Mouse (Mus musculus) erythroblast, adult 5-6 weeks (primary cell): ENCODE data around the gene Timd2. TPM values are rescaled to one million over a fixed set of nuclear protein-coding genes. Genes with fewer than 3 reads are reported as not detected.
"Not testable (repeated sequence)": the region's sequence is repeated elsewhere in the genome, so short reads cannot be mapped to it uniquely, and the experiment has no call there.

Experiments
- ATAC-seq: replicated peaks from 2 replicates; pipeline ENCODE4 v1.8.0; 2016; ENCODE audit warnings: moderate number of reproducible peaks, mild to moderate bottlenecking, moderate TSS enrichment, inconsistent platforms; ENCODE audit not compliant: poor library complexity, low FRiP score, severe bottlenecking
- total RNA-seq, 2 experiments: library from RNA; stranded (forward) in 1 of 2; stranded (reverse) in 1 of 2; fragments of 150-400 nt in 1 of 2; fragments of 200-764, 138-1000 nt in 1 of 2; gene quantifications; 2 replicates each; pipeline versions ENCODE4 v1.2.3 to v1.2.4; 2015 to 2017; ENCODE audit warnings: low replicate concordance in 2 of 2

Gene Timd2
- total RNA-seq (2015; ENCODE audit: low replicate concordance): not detected in 2 replicates
- not detected in 2 replicates for total RNA-seq (2017; ENCODE audit: low replicate concordance)

DNA sequence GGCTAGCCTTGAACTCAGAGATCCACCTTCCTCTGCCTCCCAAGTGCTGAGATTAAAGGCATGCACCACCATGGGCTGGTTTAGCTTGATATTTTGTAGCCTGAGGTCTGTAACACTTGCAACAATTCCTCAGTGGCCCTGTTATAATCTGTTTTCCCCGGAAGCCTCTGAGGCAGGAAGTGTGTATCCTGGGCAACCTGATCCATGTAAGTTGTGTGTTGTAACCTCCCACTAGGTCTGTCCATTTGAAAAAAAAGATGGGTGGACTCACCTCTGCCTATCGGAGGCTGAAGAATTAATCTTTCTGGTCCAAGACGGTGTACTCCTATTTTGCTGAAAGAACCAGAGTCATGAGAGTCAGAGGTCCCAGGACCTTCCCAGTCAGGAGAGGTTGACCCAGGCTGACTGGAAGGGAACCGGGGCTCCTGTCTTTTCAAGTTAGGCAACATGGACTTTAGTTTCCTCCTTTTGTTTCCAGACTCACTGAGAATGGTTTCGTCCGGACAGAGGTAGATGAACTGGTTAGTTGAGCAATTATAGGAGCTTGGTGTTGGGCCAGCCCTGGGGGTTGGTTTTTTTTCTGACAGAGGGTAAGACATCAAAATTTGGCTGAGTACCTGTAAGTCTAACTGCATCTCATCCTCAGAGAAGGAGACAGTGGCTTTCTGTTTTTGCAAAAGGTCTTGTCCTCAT, at the start of gene Timd2:
Timd2 (minus strand) TSS at position 398 of the 693 bp plus-strand sequence.
- no peak for ATAC-seq

DNA sequence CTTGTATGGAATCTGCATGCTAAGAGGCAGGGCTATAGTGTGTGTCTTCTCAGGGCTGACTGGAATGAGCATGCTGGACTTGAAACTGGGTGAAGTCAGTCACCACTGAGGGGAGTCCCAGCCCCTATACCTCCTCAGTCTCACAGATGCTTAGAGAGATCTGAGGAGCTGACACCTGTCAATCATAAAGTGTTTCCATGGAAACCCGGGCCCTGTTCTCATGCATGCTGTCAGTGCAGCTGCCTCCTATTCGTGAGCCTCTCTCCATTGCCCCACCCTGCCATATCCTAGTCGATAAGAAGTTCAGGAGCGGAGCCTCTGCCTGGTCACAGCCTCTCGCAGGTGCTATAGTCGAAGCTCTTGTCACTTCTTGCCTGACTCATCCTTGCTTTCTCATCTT, 48.9 kb upstream of the Timd2 start:
- ATAC-seq: not testable (repeated sequence)

DNA sequence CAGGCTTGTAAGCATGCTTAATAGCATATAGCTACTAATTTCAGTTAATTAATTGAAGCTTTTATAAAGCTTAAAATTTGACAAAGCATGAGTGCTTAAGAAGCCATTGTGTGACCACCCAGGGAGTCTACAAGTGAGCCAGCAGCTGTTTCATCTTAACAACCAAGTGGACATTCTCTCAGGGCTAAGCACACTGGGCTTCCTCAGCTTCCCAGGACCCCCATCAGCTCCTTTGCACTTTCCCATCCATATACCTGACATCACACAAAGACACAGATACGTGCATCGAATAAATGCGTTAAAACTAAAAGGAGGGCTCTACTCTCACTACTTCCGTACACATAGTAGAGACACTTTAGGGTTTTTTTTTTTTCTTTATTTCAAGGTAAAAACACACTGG, 47.8 kb upstream of the Timd2 start:
- no peak for ATAC-seq

DNA sequence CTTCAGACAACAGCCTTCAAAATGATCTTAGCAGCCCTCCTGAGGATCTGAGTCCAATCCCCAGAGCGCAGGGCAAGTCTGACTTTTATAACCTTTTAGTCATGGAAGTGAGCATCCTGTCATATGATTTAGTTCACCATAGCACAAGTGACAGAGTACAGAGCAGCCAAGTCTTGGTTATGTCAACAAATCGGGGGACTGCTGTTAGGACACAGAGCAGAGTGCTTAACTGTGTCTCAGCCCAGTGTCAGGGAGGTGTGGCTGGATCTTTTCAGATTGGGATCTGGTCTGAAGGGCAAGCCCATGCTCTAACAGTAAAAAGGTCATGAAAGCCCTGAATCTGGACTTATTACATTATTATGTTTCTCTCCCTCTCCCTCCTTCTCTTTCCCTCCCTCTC, 46.8 kb upstream of the Timd2 start:
- no peak for ATAC-seq

DNA sequence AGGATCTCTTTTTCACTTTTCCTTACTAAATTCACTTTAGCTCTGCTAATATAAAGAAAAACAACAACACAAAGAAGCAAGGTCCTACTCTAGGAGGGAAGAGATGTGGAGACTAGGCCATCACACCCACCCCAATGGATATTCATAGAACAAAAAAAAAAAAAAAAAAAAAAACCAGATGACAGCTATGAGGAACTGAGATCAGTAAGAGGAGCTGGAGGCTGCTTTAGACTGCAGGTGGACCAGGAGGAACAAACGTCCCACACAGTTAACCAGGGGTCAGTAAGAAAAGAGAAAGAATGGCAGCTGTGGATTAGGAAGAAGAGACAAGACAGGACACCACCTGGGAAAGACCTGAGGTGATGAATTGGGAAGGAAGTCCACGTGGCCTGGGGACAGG, 41.1 kb upstream of the Timd2 start:
- no peak for ATAC-seq

DNA sequence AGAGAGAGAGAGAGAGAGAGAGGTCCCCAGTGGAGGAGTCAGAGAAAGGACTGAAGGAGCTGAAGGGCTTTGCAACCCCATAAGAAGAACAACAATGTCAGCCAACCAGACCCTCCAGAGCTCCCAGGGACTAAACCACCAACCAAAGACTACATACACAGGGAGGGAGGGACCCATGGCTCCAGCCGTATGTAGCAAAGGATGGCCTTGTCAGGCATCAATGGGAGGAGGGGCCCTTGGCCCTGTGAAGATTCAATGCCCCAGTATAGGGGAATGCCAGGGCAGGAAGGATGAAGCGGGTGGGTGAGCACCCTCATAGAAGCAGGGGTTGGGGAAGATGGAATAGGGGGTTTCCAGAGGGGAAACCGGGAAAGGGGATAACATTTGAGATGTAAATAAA, 34.9 kb upstream of the Timd2 start:
- ATAC-seq: no peak

DNA sequence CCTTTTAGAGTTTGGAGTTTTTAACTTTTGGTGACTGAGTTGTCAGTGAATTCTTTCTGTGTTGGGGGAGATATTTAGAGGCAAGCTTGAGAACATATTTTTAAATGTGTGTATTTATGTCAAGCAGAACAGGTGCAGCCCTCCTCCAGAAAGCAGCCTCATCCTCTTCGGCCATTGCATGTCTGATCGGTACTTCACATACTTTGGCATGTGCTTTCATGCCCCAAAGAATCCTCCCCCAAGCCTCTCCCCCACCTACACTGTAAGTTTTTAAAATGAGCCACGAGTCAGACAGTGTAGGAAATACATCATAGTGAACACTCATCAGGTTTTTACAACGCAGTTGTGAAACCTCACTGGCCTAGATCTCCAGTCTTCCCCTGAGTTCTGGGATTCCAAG, 34.0 kb upstream of the Timd2 start:
- ATAC-seq: no peak

DNA sequence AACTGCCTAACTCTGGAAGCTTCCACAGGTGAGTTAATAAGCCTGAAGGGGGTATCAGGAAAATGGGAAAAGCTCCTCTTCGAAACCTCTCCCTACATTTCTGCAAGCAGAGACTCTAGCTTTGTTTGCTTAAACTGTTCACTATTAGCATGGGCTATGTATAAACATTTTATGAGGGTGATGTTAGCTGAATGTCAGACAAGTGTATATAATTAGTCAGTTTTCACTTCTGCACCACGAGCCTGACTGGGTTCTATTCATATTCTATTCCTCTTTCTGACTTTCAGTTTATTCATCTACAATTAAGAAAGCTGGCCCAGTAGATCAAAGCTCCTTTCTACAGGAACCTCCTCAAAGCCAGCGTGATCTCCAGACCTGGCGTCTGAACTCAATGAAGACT, 32.6 kb upstream of the Timd2 start:
- no peak for ATAC-seq

DNA sequence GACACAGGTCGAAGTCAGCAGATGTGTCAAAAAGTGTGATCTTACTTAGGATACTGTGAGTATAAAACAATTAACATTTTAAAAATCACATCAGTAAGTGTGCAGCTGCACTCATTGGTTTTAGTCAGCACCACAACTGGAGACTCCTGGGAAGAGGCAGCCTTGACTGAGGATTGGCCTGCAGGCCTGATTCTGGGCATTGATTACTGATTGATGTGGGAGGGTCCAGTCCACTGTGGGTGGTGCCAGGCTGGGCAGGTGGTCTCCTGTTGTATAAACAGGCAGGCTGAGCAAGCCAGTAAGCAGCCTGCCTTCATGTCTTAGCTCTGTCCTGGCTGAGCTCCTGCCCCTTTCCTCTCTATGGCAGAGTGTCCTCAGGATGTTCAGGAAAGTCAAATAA, 28.2 kb upstream of the Timd2 start, which contains the start of gene Havcr1:
Havcr1 (plus strand) TSS at position 5 of the 400 bp plus-strand sequence.
- ATAC-seq: not testable (repeated sequence)

DNA sequence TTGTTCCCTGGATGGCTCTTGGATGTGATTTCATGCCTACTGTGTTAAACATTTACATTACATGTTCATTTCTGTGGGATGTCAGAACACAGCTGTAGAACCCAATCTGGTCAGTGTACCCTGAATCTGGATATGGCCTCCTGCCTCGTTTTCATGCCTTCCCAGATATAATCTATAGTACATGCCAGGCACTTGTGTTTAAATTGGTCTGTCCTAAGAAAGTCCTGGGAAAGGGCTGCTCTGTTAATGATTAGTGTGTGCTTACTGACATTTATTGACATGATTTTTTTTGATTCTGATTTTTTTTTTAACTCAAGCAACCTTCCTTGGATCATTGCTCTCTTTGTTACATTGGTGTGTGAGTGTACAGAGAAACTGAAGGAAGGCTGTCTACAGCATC, 27.8 kb upstream of the Timd2 start:
- no peak for ATAC-seq

DNA sequence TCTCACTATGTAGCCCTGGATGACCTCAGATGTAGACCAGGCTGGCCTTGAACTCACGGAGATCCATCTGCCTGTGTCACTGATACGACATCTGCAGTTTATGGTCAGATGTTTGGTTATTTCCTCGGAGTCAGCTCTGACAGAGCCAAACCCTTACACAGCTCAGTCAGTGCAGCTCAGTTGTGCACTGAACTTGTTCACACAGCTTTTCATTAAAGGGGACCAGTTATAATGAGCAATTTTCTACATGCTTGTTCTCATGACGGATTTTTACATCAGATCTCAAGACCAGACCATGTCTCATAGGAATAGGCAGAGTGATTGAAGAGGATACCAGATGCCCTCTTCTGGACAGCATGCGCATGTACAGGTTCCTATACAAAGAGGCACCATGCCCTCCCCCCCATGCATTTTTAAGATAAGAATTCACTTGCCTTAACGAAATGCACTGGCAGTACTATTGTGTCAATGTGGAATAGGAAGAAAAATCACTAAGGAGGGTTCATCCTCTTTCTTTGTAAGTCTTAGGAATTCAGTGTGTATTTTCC, 26.5 kb upstream of the Timd2 start:
- ATAC-seq: no peak

DNA sequence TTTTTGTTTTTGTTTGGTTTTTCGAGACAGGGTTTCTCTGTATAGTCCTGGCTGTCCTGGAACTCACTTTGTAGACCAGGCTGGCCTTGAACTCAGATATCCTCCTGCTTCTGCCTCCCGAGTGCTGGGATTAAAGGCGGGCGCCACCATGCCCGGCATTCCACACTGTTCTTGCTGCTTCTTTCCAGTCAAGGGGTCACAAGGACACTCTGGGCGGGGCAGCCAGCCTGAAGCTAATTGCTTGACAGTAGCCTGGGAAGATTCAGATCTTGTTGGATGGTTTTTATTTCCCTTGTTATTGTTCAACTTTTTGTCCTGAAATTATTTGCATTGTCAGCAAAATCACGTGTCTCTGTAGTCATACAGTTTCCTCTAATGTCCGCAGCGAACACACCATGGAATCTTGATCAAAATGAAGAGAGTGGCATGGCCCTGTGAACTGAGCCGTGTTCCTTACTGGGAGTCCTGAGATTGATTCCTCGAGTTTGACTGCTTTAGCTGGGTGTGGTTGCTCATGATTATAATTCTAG, 24.7 kb upstream of the Timd2 start:
- no peak for ATAC-seq

DNA sequence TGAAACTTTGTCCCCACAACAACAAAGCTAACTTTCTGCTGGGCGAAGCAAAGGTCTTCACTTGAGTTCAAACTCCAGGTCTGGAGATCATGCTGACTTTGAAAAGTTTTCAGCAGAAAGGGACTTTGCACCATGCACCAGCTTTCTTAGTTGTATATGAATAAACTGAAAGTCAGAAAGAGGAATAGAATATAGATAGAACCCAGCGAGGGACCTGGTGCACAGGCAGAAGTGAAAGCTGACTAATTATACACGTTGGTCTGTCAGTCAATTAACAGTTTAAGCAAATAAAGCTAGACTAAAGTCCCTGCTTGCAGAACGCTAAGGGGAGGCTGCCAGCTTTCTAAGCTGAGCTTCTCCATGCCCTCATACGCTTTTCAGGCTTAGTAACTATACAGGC, 8.0 kb downstream of the Timd2 start:
- no peak for ATAC-seq

DNA sequence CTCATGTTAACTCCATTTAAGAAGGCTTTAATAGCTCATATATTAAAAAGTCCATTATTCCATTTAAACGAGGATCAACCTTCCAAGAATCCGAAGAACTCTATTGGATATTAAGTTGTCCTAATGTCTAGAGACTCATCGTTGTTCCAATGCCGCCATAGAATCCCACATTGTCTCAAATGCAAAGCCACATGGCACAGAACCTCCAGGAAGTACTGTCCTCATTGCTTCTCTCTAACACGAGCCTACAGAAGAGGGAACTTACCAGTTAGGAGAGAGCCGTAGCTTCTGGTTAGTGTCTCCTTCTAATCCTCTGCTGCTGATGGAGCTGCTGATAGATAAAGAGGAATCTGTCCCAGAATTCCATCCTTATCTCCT, 8.6 kb downstream of the Timd2 start:
- no peak for ATAC-seq

DNA sequence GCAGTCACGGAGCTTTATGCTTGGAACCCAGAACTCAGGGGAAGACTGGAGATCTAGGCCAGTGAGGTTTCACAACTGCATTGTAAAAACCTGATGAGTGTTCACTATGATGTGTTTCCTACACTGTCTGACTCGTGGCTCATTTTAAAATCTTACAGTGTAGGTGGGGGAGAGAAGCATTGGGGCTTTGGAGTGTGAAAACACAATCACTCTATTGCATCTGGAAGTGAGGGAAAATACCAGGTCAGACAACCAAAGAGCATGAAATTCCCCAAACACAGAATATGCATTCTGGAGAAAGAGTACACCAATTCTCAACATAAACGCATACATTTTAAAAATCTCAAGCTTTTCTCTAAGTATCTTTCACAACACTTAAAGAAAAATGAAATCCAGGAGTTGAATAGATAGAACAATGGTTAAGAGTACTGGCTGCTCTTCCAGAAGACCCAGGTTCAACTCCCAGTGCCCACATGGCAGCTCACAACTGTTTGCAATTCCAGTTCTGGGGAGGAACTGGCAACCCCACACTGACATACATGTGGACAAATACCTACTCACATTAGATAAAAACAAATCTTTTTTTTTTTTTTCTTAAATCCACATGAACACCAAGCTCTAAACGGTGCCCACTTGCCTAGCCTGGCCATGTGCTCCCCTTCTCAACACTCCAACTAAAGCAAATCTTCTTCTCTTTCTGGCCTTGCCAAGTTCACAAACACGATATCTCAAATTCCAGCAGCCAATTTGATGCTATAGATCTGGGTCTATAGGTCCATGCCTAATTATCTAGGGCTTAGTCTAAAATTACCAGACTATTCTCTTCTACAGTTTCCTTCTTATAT, 9.2 kb downstream of the Timd2 start:
- no peak for ATAC-seq

DNA sequence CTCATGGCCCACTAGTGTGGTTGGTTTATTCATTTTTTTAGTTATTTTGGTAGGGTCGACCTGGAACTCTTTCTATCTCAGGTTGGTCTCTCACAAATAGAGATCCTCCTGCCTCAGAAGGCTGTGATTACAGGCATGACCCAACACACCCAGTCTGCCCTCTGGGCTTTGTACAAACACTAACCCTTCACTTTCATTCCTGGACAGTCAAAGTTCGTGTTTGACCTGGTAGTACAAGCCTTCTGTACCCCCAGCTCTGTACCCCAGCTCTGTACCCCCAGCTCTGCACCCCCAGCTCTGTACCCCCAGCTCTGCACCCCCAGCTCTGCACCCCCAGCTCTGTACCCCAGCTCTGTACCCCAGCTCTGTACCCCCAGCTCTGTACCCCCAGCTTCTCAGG, 11.0 kb downstream of the Timd2 start:
- not testable (repeated sequence) for ATAC-seq

DNA sequence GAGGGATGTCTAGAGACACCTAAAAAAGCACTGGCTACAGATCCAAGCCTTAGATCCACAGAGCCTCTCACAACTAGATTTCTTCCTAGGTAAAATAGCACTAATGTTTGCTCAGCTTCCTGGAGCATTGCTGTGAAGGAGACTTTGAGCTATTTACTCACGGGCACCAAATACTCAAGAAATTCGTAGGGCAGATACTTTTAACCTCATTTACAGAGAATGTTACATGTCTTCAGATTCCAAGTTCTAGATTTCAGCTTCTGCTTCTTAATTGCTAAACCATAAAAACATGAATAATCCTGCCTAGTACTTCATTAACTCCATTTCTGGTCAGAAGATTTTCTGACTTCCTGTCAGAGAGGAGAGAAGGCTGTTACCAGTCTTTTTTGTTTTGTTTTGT, 16.7 kb downstream of the Timd2 start:
- ATAC-seq: no peak

DNA sequence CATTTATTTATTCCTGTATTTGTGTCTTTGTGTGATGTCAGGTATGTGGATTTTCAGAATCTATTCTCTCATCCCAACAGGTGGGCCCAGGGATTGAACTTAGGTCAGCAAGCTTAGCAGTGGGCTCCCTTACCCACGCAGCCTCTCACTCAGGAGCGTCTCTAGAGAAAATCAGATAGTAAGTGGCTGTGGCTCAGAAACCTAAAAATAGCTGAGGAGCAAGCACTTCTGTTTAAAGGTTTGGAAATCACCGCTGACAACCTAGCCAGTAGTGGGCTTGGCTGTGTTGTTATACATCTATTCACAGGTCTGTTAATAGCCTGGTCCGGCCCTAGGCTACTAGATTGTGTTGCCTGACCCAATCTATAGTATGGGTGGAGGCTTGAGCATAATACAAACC, 23.1 kb downstream of the Timd2 start:
- no peak for ATAC-seq

DNA sequence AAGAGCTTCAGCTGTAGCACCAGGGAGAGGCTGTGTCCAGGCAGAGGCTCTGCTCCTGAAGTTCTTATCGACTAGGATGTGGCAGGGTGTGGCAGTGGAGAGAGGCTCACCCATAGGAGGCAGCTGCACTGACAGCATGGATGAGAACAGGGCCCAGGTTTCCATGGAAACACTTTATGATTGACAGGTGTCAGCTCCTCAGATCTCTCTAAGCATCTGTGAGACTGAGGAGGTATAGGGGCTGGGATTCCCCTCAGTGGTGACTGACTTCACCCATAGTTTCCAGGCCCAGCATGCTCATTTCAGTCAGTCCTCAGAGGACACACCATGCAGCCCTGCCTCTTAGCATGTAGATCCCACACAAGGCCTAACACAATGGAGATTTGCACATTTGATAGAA, 24.0 kb downstream of the Timd2 start:
- ATAC-seq: no peak

DNA sequence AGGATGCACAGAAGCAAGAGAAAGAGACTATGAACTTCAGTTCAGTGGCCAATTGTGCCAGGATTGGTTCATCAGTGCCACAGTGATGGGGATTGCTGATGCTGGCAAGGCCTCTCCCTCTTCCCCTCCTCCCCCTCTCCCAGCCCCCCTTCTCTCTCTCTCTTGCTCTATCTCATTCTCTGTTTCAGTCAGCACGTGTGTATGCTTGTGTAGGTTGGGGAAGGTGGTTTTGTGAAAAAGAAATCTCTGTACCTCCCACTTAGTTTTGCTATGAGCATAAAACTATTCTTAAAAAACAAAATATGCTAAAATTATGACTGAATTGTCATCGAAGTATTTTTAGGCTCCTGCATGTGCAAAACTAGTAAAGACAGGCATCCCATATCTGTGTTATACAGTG, 38.9 kb downstream of the Timd2 start:
- no peak for ATAC-seq

DNA sequence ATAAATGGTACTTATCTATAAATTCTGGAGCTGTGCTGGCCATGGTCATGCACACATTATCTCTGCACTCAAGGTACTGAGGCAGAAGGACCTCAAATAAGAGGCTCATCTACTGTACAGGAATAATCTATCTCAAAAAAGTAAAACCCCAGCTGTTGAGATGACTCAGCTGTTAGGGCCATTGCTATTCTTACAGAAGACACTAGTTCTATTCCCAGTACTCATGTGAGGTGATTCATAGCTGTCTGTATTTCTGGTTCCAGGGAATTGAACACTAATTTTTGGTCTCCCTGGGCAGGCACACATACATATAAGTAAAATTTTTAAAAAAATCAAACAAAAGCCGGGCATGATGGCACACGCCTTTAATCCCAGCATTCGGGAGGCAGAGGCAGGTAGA, 39.8 kb downstream of the Timd2 start:
- no peak for ATAC-seq
